Mouse (Mus musculus): ENCODE results near the gene Pkp3.
"Not testable (repeated sequence)": the region's sequence is repeated elsewhere in the genome, so short reads cannot be mapped to it uniquely, and the experiment has no call there.

Gene Pkp3

DNA sequence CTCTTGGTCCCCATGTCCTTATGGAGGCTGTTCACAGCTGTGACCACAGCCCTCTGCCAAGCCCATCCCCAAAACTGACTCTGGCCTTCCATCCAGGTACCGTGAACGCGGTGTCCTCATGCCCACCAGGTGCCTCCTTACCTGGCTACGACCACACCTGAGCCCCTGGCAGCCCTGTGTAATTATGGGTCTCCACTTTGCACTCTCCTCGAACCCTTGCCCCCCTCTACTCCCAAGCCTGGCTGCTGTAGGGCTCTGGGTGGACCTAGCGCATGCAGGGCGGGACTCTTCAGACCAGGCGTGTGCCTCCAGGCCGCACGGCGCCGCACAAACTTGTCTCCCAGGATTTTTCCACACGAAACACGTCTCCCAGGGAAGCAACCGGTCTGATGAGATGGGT, at the start of gene Pkp3:
Gene Pkp3, plus strand, starts transcription at position 378 of the 400 bp plus-strand sequence.
- no peak for DNase-seq (ENCODE audit: low spot score in 2 of 2)

DNA sequence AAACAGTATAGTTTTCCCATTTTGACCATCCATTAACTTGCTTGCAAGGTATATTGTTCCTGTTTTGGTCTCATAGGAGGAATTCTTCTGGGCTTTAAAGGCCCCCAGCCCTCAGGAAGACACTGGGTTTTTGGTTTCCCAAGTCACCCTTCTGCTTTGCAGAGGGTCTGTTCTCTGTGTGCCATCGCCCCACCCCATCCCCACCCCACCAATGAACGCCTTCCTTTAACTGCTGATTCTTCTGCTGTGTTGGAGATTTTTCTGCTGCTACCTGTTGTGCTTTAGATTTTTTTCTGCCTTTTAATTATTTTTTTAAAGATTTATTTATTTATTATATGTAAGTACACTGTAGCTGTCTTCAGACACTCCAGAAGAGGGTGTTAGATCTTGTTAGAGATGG, 49.2 kb upstream of the Pkp3 start, which contains the start of gene Gm17387:
Gene Gm17387, plus strand, starts transcription at position 301 of the 400 bp plus-strand sequence.
- no peak for DNase-seq (ENCODE audit: low spot score in 2 of 2)

DNA sequence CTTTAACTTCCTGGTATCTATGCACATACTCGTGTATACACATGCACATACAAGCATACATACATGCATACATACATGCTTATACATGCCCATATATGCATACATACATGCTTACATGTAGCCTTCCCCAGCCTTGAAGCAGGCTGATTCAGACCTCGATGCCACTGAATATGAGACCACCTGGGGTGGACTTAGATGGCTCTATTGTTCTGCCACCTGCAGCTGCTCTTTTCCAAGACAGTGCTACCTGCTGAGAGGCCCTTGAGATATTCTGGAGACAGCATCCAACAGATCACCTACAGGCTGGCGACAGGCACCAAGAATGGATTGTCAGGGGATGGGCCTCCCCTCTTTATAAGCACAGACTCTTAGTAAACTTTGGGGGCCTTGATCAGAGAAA, 47.6 kb upstream of the Pkp3 start:
- no peak for DNase-seq (ENCODE audit: low spot score in 2 of 2)

DNA sequence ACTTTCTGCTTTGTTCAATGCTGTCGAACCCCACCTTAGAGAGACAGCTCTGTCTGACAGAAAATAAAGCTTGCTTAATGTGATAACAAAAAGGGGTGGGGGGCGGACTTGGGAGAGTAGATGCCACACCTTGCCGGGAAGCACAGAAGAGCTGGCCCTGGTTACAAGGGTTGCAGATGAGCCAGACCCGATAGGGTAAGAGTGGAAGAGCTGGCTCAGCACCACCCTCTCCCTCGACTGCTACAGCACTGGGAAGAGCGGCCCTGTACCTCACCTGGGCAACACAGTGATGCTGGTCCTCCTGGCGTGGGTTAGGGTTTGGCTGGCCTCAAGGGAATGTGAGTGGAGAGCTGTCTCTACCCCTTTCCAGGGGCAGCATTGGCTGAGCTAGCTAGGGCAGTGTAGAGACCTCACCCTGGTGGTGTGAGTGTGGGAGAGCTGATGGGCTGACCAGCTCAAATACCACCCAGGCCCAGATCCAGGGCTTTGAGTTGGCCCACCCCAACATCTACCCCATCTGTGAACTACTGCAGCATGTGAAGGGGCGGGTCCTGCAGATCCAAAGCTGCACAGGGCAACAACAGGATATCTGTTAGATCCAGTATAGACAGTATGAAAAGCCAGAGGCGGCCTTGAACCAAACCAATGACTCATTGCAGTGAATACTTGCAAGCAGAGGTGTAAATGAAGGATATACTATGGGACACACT, 45.4 kb upstream of the Pkp3 start:
- DNase-seq (ENCODE audit: low spot score in 2 of 2): no peak

DNA sequence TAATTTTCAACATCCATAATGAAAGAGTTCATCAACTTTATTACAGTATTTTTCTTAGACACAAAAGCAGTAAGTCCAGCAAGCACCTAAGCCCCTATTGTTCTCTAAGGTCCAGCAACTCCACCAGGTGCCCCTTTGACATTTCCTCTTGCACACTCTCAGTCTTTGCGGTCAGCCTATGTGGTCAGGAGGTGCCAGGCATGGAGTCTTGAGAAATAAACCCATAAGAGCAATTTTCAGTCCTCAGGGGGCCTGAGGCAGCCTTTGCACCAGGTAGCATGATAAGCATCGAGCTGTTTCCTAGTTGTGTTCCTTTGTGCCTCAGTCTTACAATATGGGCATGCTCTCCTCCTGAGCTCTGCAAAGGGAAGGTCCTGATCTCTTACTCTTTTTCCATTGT, 41.4 kb upstream of the Pkp3 start:
- not testable (repeated sequence) for DNase-seq (ENCODE audit: low spot score in 2 of 2)

DNA sequence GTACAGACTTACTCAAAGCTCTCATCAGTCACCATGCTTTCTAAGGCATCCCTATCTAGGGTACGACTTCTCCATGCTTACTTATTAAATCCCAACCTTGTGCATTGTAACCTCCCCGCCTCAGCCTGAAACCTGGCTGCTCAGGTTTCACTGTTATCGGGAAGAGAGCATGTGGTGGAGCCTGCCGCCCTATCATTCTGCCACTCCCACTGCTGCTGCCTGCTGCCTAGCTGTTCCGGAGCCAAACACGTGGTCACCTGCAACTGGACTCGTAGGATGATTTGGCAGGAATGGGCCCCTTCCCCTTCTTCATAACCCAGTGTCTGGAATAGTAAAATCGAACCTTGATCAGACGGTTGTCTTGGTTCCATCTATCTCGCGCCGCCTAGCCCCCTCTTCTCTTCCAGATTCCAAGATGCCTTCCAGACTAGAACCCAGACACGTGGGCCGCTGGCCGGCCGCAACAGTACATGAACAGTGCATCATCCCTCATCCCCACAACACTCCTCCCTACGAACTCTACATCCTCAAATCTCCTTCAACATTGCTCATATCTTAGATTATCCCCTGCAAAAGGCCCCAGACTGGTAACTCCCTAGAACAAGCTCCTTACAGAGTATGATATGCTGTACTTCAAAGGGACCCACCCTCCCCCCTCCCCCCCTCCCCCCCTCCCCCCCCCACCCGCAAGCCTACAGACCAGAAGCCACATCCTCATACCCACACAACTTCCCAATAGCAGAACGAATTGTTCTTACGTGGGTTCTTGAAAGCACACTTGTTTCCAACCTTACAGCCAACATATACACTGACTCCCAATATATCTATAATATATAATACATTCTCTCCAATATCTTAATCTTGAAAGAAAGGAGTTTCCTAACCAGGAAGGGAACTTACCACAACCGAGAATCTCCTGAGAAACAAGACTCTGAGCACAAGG, 39.7 kb upstream of the Pkp3 start:
- DNase-seq (ENCODE audit: low spot score in 2 of 2): no peak

DNA sequence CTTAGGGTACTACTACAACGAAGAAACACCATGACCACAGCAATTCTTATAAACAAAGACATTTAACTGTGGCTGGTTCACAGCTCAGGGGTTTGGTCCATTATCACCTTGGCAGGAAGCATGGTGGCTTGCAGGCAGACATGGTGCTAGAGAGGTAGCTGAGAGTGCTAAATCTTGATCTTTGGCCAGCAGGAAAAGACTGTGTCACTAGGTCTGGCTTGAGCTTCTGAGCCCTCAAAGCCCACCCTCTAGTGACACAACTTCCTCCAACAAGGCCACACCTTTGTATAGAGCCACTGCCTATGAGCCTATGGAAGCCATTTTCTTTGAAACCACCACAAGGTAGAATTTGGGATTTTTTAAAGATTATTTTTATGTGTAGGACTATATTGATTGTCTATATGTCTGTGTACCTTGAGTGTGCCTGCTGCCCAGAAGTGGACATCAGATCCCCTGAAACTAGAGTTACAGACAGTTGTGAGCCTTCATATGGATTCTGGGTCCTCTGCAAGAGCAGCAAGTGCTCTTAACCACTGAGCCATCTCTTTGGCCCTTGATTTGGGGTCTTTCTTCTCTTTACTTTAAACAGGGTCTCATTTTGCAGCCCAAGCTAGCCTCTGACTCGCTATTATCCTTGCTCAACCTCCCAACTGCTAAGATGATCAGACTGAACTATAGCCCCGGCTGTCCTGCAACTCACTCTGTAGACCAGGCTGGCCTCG, 38.5 kb upstream of the Pkp3 start:
- no peak for DNase-seq (ENCODE audit: low spot score in 2 of 2)

DNA sequence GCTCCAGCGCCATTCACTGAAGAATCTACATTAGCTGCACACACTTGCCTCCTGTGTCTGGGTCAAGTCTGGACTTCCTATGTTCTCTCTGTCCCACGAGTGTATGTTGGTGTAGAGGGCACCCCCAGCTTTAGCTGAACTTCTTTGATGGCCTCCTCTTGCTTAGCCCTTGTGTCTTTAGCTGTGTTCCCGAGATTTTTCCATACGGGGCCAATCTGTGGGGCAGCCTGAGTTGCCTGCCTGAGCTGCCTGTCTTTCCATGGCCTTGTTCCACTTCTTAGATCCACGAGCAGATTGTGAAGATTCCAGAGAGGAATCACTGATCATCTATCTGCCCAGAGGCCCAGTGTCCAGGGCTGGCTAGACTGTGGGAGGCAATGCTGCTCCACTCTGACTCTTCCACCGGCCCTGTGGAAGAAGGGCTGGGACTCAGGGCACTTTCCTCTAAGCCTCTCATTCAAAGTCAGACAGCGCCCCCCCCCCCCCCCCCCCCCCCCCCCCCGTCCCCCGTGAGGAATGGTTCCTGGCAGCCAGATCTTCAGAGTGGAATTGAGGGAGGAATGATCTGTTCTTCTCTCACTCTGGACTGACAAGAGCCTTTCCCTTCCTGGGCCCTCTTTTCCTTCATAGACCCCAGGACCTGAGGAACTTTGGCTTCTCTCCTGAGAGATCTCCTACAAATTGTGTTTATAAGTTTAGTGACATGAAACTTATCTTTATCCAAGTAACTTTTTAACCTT, 37.0 kb upstream of the Pkp3 start:
- DNase-seq (ENCODE audit: low spot score in 2 of 2): no peak

DNA sequence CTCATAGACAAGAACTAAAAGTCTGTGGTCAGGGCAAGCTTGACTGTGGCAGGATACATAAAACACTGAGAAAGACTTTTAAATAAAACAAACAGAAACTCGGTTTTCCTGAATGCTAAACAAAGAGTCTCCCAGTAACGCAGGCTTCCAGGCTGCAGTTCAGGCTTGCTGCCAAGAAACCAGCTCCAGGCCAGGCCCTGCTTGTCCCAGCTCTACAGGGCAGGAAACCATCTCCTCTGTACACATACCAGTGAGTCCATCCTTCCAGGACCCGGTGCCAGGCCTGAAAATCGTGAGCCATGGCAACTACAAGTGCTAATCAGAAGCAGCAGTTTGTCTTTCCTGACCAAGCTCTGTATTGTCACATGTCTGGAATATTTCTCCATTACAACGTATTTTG, 36.4 kb upstream of the Pkp3 start:
- no peak for DNase-seq (ENCODE audit: low spot score in 2 of 2)

DNA sequence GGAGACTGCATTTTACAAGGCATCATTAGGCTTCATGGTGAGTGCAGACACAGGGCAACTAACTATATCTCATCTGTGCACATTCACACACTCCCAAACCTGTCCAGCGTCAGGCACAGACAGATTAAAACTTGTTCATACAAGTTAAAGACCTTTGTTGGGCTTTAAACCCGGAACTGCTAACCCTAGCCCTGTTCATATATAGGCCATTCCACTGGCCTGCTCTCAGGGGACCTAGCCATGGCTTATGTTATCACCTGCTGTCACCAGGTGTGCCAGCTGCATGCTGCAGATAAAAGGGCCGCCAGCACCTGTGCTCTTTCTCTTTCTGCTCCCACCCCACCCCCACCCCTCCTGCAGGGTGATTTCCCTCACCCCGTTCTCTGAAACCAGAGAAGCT, 35.5 kb upstream of the Pkp3 start:
- DNase-seq (ENCODE audit: low spot score in 2 of 2): no peak

DNA sequence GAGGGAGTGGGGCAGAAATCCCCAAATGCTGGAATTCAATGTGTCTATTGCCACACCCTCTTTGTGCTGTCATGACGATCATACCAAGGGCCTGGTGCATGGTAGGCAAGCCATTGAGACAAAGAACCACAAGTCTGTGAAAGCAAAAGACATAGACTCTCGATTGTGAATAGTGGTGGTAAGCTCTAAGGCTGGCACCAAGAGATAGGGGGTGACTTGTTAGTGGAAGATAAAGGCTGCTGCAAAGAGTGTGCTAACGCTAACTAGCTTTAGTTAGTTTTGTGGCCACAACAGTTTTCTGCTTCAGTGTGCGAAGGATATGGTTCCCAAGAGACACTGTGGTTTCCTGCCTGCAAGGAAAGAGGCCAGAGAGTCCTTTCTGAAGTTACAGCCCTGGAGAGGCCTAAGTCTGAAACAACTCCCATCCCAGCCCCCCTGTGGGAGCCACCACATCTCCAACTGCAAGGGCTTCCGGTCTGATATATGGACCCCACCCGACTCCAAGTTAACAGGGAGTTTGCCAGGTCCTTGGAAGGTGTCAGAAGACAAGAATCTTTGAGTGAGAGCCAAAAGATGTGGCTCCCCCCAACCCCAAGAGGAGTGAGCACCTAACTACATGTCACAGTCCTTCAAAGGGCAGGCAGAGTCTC, 31.0 kb upstream of the Pkp3 start:
- DNase-seq (ENCODE audit: low spot score in 2 of 2): no peak

DNA sequence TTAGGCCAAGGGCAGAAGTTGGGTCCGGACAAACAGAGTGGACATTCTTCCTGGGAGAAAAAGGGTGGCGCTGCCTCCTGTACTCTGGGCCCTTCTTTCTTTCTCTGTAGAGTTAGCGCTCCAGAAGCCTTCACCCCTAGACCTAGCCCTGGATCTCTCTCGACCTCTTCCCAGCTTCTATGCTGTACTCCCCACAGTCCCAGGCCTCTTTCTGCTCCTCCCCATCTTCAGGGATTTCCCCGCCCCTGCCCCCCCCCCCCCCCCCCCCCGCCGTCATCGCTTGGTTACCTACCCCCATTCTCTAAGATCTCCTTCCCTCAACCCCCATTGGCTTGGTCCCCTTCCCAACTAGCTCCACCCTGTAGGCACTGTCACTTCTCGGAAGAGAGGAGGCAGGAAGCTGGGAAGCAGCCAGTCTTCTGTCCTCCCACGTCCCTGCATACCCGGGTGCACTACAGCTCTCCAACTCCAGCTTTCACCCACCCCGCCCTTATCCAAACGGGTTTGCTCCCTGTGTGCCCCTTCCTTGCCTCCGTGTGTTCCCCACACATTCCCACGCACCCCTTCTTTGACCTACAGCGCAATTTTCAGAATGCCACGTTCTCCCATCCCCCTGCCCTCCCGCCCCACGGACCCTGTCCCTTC, 30.3 kb upstream of the Pkp3 start:
- no peak for DNase-seq (ENCODE audit: low spot score in 2 of 2)

DNA sequence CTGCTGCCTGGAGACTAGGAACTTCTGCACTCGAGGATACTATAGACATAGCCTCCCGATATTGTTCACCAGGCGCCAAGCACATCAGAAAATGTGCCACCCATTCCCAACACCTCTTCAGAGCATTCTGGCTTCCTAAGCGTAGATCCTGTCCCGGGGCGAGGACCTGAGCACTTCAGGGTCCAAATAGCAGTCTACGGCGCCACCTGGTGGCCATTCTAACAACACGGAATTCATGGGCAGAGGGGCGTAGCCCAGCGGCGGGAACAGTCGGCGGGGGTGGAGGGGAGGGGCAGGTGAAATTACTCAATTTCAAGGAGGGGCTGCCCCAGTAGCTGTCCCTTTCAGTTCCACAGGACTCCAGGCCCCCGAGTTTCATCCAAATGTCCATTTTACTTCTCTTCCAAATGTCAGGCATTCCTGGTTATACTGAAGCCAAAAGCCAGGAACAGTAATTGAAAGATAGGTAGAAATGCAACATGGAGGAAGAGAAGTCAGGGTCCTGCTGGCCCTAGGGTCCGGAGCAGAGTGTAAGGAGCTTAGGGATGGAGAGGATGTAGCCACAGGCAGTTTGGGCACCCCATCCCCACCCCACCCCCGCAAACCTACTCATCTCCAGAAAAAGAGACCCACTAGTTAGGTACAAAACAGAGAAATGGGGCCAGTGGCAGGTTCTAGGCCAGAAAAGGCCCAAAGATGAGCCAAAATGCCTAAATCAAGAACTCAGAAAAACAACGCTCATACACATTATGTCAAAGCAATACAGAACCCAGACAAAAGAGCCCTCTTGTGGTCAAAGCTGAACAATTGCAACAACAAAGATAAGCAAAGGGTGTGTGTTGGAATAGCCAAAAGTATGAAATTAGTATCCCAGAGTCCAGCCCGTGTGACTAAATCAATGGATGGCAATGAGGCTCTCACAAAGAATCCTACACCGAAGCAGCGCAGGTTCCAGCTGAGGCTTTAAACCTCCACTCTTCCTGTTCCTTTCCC, 29.5 kb upstream of the Pkp3 start:
- DNase-seq (ENCODE audit: low spot score in 2 of 2): peak; percentile 75 to 89

DNA sequence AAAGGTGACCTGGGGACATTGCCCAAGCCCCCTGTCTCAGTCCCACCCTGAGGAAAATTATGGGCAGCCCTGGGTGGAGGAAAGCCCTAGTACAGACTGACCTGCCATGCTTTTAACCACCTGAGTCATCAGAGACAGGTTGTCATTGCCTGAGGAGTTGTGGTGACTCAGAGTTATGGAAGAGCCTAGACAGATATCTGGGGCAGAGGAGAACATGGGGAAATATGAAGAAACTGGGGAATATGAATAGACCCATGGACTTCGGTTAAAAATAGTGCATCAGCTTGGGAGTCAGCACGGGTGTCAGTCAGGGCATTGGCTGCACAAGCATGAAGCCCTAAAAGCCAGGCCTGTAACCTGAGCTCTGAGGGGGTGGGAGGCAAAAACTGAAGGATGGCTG, 28.7 kb upstream of the Pkp3 start:
- DNase-seq (ENCODE audit: low spot score in 2 of 2): no peak

DNA sequence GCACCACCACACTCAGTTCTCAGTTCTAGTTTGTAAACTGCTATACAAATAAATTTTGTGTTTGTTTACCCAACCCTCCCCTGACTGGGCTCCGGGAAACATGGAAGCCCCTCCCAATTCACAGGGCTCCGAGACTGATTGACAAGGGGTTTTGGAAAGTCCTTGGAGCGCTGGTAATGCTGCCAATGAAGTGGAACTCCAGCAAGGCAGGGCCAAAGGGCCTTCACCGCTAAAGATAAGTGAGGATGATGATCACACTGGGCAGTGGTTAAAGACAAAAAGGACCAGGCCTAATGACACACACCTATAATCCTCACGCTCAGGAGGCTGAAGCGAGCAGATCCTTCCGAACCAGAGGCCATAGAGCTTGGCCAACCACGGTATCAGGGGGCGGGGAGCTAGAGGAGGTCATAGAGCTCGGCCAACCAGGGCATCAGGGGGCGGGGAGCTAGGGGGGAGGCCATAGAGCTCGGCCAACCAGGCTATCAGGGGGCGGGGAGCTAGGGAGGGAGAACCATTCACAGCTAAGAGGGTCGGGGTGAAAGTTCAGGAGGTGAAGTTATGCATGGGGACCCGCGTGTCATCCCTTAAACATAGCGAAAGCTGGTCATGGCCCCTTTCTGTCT, 26.8 kb upstream of the Pkp3 start:
- no peak for DNase-seq (ENCODE audit: low spot score in 2 of 2)

DNA sequence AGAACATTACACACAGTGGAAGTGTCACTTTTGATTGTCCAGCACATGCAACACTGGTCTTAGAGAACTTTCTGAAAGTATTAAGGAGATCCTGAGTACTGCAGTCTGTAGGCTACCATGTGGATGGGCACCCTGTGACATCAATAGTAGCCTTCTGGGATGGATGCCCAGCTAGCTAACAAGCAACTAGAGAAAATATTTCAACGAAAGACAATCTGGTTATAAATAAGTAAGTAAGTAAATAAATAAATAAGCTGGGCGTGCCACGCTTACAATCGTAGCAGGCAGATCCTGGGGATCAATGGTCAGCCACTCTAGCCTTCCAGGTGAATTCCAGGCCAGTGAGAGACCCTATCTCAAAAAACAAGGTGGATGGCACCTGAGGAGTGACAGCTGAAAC, 26.0 kb upstream of the Pkp3 start:
- DNase-seq (ENCODE audit: low spot score in 2 of 2): no peak

DNA sequence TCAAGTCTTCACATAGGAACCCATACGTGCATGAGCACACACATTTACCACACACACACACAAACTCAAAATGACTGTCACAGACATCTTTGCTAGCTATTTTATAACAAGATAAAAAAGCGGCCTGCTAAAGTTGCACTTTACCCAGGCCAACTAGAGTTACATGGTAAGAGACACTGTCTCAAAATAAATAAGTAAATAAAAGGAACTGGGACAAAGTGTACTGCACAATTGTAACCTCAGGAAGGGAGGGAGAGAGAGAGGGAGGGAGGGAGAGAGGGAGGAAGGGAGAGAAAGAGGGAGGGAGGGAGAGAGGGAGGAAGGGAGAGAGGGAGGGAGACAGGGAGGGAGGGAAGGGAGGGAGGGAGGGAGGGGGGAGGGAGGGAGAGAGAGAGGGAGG, 25.6 kb upstream of the Pkp3 start:
- no peak for DNase-seq (ENCODE audit: low spot score in 2 of 2)

DNA sequence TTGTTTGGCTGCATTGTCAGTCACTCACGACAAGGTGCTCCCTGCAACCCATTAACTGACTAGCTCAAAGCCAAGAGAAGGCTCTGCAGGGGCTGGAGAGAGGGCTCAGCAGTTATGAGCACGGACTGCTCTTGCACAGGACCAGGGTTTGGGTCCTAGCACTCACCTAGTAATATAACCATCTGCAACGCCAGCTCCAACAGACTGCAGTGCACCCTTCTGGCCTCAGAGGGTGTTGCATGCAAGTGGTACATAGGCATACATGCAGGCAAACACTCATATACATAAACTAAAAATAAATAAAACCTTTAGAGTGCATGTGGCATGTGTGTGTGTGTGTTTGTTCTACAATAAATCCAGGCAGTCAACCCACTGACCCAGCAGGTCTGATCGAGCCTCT, 22.2 kb upstream of the Pkp3 start:
- no peak for DNase-seq (ENCODE audit: low spot score in 2 of 2)

DNA sequence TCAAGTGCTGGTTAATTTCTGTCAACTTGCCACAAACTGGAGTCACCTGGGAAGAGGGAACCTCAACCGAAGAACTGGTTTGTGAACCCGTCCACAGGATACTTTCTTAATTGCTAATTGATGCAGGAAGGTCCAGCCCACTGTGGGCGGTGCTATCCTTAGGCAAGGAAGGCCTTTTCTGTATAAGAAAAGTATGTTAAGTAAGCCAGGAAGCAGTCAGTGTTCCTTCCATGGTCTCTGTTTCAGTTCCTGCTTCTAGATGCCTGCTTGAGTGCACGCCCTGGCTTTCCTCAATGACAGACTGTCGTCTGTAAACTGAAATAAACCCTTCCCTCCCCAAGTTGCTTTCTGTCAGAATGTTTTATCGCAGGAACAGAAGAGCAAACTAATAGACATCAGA, 21.0 kb upstream of the Pkp3 start:
- DNase-seq (ENCODE audit: low spot score in 2 of 2): no peak

Measured in thymus, postnatal 10 days (tissue).